In the genomic region with DNA sequence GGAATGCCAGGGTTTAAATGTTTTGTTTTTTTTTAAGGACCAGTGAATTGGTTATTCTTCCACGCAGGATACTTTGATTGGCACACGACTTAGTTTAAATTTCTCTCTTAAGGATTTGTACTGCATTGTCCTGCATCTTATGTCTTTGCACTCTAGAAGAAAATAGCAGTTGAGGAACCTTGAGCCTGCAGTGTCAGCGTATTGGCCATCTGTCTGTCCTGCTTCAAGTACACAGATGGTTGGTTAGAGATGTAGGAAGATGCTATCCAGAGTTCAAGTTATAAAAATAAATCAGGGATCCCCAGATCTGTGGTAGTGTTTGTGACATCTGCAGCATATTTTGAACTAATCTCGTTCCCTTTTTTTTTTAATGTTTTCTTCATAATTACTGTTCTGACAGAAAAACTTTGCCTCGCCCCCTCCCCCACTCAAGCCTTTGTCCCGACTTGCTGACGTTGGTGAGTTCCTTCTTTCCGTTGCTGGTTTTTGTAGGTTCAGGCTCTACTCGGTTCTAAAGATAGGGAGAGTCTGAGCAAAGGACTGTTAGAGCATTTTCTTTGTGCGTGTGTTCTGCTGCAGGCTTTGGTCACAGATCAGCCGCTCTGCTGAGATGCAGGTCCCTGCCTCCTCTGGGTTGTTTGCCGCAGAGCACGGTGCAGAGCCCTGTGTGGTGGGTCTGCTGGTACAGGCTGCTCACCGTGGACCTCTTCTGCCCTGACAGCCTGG, we compare ENCODE assay signal across 8 mouse cellular contexts. TPM values are rescaled to one million over a fixed set of nuclear protein-coding genes. Genes with fewer than 3 reads are reported as not detected.
A peak's percentile ranks its signal among the peaks of the same experiment; 100 is the strongest.
DNase-seq lines count a peak whose midpoint lies in the region; ATAC-seq and TF ChIP-seq lines count a peak whose summit lies in the region.

No protein-coding gene starts in this region.

- DNase-seq in layer of hippocampus, adult 9-11 months: peak; percentile 42
- no peak for DNase-seq in layer of hippocampus, adult 18-20 months (ENCODE audit: low spot score in 2 of 2)
- DNase-seq in forebrain, embryonic 14.5 days (ENCODE audit: low spot score): peak; percentile 33
- DNase-seq in gastrocnemius, adult 8-10 months (ENCODE audit: low spot score in 2 of 2): no peak
- DNase-seq in adrenal gland, postnatal 25 days: no peak

- peaks cover 8% of the 10 kb centered on the region for H3K4me1 ChIP-seq in bone marrow, adult 2 months (ENCODE audit: control insufficient read depth, insufficient read depth, low read length)
- H3K4me1 ChIP-seq in forebrain, embryonic 14.5 days (ENCODE audit: control insufficient read depth, insufficient read depth, low read length): peaks cover 24% of the 10 kb centered on the region
- H3K4me1 ChIP-seq in intestine, postnatal 0 days (replicated peaks; ENCODE audit: control insufficient read depth, insufficient read depth, low read length): no peaks in the 10 kb centered on the region; the same call in none of the 2 replicates
- peaks cover 24% of the 10 kb centered on the region for H3K4me1 ChIP-seq in neural tube, embryonic 14.5 days (ENCODE audit: control insufficient read depth, insufficient read depth, low read length)

- no peak overlapping the region for H3K27ac ChIP-seq in bone marrow, adult 2 months (ENCODE audit: control insufficient read depth, insufficient read depth, low read depth, low read length, poor library complexity)
- peak overlapping the region; percentile 44; the same call in 1 of the 2 replicates for H3K27ac ChIP-seq in forebrain, embryonic 14.5 days (ENCODE audit: low read depth, low read length)
- H3K27ac ChIP-seq in intestine, postnatal 0 days (ENCODE audit: low read depth, low read length): peak overlapping the region; percentile 46; the same call in 1 of the 2 replicates
- peak overlapping the region; percentile 62 for H3K27ac ChIP-seq in neural tube, embryonic 14.5 days (ENCODE audit: low read depth, low read length)

- 27% methylated on average over 14 of the region's 14 CpGs for whole genome bisulfite sequencing in bone marrow, adult 2 months
- 21% methylated on average over 14 of the region's 14 CpGs for WGBS in forebrain, embryonic 14.5 days
- 38% methylated on average over 14 of the region's 14 CpGs for WGBS in intestine, postnatal 0 days
- 24% methylated on average over 14 of the region's 14 CpGs for WGBS in neural tube, embryonic 14.5 days

- no peak overlapping the region for H3K4me3 ChIP-seq in bone marrow, adult 2 months (replicated peaks; ENCODE audit: control insufficient read depth, low read depth, low read length)
- peak overlapping the region; percentile 94 for H3K4me3 ChIP-seq in forebrain, embryonic 14.5 days (ENCODE audit: low read depth, low read length)
- no peak overlapping the region for H3K4me3 ChIP-seq in intestine, postnatal 0 days (ENCODE audit: low read depth, low read length)
- H3K4me3 ChIP-seq in neural tube, embryonic 14.5 days (ENCODE audit: low read depth, low read length): peak overlapping the region; percentile 68

- H3K4me2 ChIP-seq in forebrain, embryonic 14.5 days (ENCODE audit: low read length): peak overlapping the region; percentile 47
- peak overlapping the region; percentile 90 for H3K4me2 ChIP-seq in intestine, postnatal 0 days (replicated peaks; ENCODE audit: low read depth)
- peak overlapping the region; percentile 51 for H3K4me2 ChIP-seq in neural tube, embryonic 14.5 days (ENCODE audit: low read depth, low read length)

- no peaks in the 10 kb centered on the region for H3K36me3 ChIP-seq in forebrain, embryonic 14.5 days (ENCODE audit: control insufficient read depth, insufficient read depth, low read length)
- H3K36me3 ChIP-seq in intestine, postnatal 0 days (ENCODE audit: control insufficient read depth, insufficient read depth): no peaks in the 10 kb centered on the region; the same call in 1 of the 2 replicates
- H3K36me3 ChIP-seq in neural tube, embryonic 14.5 days (ENCODE audit: control insufficient read depth, insufficient read depth, low read length): no peaks in the 10 kb centered on the region

- TF ChIP-seq POLR2A in bone marrow, adult 2 months (IDR thresholded peaks at IDR 0.05; ENCODE audit: borderline replicate concordance, control insufficient read depth, low read depth, low read length): no peak

- H3K27me3 ChIP-seq in forebrain, embryonic 14.5 days (replicated peaks; ENCODE audit: control insufficient read depth, insufficient read depth, low read length): no peaks in the 10 kb centered on the region
- H3K27me3 ChIP-seq in intestine, postnatal 0 days (replicated peaks; ENCODE audit: control insufficient read depth, insufficient read depth, low read length): no peaks in the 10 kb centered on the region
- H3K27me3 ChIP-seq in neural tube, embryonic 14.5 days (ENCODE audit: control insufficient read depth, insufficient read depth, low read length): no peaks in the 10 kb centered on the region

- 0 out of 2 replicates have a peak, but pooled peaks have one; percentile 1 for TF ChIP-seq CTCF in bone marrow, adult 2 months (IDR thresholded peaks at IDR 0.05; ENCODE audit: control insufficient read depth, insufficient read depth, low read length)
- no peak for TF ChIP-seq CTCF in intestine, postnatal 0 days (IDR thresholded peaks at IDR 0.05; ENCODE audit: low read depth)

- H3K9me3 ChIP-seq in forebrain, embryonic 14.5 days (replicated peaks; ENCODE audit: control insufficient read depth, low read length): no peaks in the 10 kb centered on the region
- no peaks in the 10 kb centered on the region for H3K9me3 ChIP-seq in intestine, postnatal 0 days (ENCODE audit: control insufficient read depth)
- H3K9me3 ChIP-seq in neural tube, embryonic 14.5 days (ENCODE audit: control insufficient read depth, low read length): no peaks in the 10 kb centered on the region

- no peak for ATAC-seq in forebrain, embryonic 14.5 days
- no peak for ATAC-seq in intestine, postnatal 0 days
- no peak for ATAC-seq in neural tube, embryonic 14.5 days (ENCODE audit: low read depth)

- H3K9ac ChIP-seq in forebrain, embryonic 14.5 days (ENCODE audit: low read length): peak overlapping the region; percentile 98
- no peak overlapping the region for H3K9ac ChIP-seq in intestine, postnatal 0 days (ENCODE audit: low read depth, low read length)
- peak overlapping the region; percentile 88 for H3K9ac ChIP-seq in neural tube, embryonic 14.5 days (replicated peaks; ENCODE audit: low read depth, low read length)

RNA-seq across cellular contexts. Expression of a gene that starts 2.2 kb away (rescaled TPM):
- total RNA-seq in layer of hippocampus, adult 18-20 months (2021): 10 to 100 TPM; 50.5 to 50.8 TPM
- polyA plus RNA-seq in bone marrow, adult 2 months (2011; ENCODE audit: insufficient read depth, insufficient read length, low replicate concordance, missing spikeins): 3.3 and 7.1 TPM in 2 replicates
- 16.3 and 21.3 TPM in 2 replicates for polyA plus RNA-seq in forebrain, embryonic 14.5 days (2014; fragmentation: Nextera tagmentation; extraction: Ambion mirVana)
- polyA plus RNA-seq in intestine, postnatal 0 days (2015; fragmentation: Nextera tagmentation; extraction: Ambion mirVana): 4.9 and 5.0 TPM in 2 replicates
- polyA plus RNA-seq in neural tube, embryonic 14.5 days (2014; fragmentation: Nextera tagmentation; extraction: Ambion mirVana): 31.0 and 32.6 TPM in 2 replicates
- 1 to 10 TPM; 5.7 to 6.2 (median 5.7) TPM for total RNA-seq in gastrocnemius, adult 8-10 months (2022)
- total RNA-seq in adrenal gland, postnatal 25 days (2021): 17.9 and 19.9 TPM in 2 replicates

Comparison
In these comparisons a context has a peak if more than half of its experiments do, and no peak if none do; other contexts are left out.
1. DNase-seq: peak in layer of hippocampus, adult 9-11 months (single experiment) and forebrain, embryonic 14.5 days (single experiment); none in layer of hippocampus, adult 18-20 months (0 of 2), gastrocnemius, adult 8-10 months (0 of 2) and adrenal gland, postnatal 25 days (single experiment).
2. H3K4me3 ChIP-seq: peak in forebrain, embryonic 14.5 days (single experiment) and neural tube, embryonic 14.5 days (single experiment); none in bone marrow, adult 2 months (single experiment) and intestine, postnatal 0 days (single experiment).
3. Peak in every context shown above with its lines, with median percentiles within 50 percentile points of each other: H3K4me2 ChIP-seq.